Mouse (Mus musculus) gastrocnemius, adult 2 months (tissue): ENCODE data around the gene Tbc1d17. TPM values are rescaled to one million over a fixed set of nuclear protein-coding genes. Genes with fewer than 3 reads are reported as not detected.

ENCODE experiments used
- DNase-seq: peaks from one replicate; pipeline ENCODE4 v3.0.0; 2022
- H3K27ac ChIP-seq: fragments of 200-600 bp; 2 replicates; pipeline ENCODE4 v1.8.1; 2022; ENCODE audit warnings: mild to moderate bottlenecking
- H3K4me3 ChIP-seq: fragments of 200-600 bp; 2 replicates; pipeline ENCODE4 v1.8.1; 2022; ENCODE audit warnings: mild to moderate bottlenecking, moderate library complexity
- CTCF ChIP-seq: fragments of 200-600 bp; IDR thresholded peaks from 2 replicates; pipeline ENCODE4 v1.8.1; 2022; ENCODE audit warnings: antibody characterized with exemption, mild to moderate bottlenecking, moderate library complexity
- intact Hi-C: fragments of 180-260 bp; cut with DNase I; formaldehyde crosslinking; loops from one replicate; pipeline ENCODE4 v1.15.1; 2025
- total RNA-seq, 2 experiments: library from RNA; stranded (reverse); gene quantifications; 2 replicates each; pipeline ENCODE4 v1.2.3; 2021

The Tbc1d17 gene
- total RNA-seq, 2 experiments from 2014 or later = 40.8 to 56.4 TPM

DNA sequence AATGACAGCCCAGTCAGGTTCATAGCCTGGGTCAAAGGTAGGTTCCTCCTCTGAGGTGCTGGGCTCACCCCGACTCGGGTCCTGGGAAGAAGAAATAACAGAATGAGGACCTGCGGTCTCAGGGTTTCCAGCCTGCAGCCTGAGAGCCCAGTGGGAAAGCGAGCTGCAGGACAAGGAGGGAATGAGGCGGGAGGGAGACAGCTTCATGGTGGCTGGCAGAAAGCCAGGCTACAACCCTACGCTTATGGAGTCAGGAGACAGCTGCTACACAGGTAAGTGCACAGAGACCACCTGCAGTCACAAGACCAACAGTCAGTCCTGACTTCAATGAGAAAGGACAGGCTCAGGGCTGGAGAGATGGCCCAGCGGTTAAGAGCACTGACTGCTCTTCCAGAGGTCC lies 2.1 kb downstream of the Tbc1d17 start:
- Histone ChIP-seq H3K4me3 (peak overlapping the region; percentile 92; the same call in 1 of the 2 replicates), H3K27ac (no peak overlapping the region)
- no peak for DNase-seq
- intact Hi-C loops = no loop called here
- TF ChIP-seq CTCF = no peak

DNA sequence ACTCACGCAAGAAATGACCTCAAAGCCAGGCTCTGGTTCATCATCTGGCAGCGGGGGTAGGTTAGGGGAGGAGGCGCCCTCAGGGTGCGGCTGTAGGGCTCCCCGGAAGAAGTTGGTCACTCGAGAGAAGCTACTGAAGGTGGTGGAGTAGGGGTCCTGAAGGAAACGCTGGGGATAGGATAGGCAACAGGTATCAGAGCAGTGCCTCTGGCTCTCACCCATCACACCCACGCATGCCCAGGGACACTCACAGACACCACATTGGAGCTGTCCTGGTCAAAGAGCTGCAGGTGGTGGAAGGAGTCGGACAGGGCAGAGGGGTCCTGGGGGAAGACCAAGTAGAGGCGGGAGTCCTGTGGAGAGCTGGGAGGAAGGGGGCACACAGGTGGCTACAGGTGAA lies 3.9 kb downstream of the Tbc1d17 start:
- Histone ChIP-seq H3K4me3 (no peak overlapping the region), H3K27ac (no peak overlapping the region)
- TF ChIP-seq CTCF = no peak
- intact Hi-C loops = no loop called here
- no peak for DNase-seq

DNA sequence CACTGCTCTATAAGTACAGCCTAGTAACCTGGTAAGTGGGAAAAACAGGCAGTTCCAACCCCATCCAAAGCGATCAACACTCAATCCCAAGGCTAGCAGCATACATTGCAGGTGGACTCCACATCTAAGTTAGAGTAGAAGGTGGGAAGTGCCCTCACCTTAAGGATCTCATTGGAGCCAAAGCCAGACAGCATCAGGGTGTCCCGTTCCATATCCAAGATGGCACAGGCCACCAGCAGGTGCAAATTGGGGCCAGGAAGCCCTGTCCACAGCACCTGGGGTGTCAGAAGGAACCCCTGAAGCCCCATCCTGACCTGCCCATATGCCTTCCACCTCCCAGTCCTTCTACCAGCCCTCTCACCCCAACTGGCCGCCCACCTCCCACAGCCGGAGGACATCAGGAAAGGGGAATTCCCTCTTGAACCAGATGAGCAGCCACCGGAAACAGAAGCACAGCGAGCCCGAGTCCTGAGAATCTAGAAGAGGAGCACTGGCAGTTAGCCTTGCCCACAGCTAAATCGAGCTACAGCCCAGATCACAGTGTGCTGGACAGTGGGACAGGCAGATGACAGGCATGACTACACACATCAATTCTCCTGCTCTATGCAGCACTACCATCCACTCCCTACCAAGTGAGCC lies 6.9 kb downstream of the Tbc1d17 start:
- TF ChIP-seq CTCF = no peak
- intact Hi-C loops = no loop called here
- DNase-seq = peak; percentile 51

DNA sequence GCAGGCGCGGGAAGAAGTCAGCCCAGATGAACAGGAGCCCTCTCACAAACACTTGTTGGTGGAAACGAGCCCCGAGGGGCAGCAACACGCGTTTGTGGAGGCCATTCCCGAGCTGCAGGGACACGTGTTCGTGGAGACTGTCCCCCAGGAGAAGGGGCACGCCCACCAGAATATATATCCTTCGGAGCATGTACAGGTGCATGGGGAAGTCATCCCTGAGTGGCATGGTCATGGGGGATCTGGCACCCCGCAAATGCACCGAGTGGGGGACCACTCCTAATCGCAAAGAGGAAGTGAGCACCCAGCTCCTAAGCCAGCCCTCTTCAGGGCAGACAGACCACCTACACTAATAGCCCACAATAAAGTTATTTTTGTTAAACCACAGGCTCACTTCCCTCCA lies 8.5 kb downstream of the Tbc1d17 start:
- DNase-seq = no peak
- H3K27ac ChIP-seq = no peak overlapping the region
- TF ChIP-seq CTCF = no peak
- intact Hi-C loops = no loop called here
- H3K4me3 ChIP-seq = no peak overlapping the region

More for the DNA sequence above, 6.9 kb downstream of the Tbc1d17 start:
- peak overlapping the region; percentile 56 for H3K27ac ChIP-seq
- no peak overlapping the region for H3K4me3 ChIP-seq

DNA sequence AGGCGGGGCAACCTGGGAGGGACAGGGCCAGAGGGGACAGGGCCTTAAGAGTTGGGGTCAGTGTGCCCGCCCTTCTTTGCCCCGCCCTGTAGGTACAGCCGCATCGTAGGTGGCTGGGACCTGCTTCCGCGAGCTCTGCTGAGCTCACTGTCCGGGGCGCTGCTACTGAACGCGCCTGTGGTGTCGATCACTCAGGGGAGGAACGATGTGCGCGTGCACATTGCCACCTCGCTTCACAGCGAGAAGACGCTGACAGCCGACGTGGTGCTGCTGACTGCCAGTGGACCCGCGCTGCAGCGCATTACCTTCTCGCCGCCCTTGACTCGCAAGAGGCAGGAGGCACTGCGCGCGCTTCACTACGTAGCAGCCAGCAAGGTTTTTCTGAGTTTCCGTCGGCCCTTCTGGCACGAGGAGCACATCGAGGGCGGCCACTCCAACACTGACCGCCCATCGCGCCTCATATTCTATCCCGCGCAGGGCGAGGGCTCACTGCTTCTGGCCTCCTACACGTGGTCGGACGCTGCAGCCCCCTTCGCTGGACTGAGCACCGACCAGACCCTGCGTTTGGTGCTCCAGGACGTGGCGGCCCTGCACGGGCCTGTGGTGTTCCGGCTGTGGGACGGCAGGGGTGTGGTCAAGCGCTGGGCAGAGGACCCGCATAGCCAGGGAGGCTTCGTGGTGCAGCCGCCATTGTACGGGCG lies 9.2 kb downstream of the Tbc1d17 start:
- peak overlapping the region; percentile 58 for H3K27ac ChIP-seq
- TF ChIP-seq CTCF = no peak
- H3K4me3 ChIP-seq = peak overlapping the region; percentile 64
- intact Hi-C loops = no loop called here
- peak; percentile 58 for DNase-seq

DNA sequence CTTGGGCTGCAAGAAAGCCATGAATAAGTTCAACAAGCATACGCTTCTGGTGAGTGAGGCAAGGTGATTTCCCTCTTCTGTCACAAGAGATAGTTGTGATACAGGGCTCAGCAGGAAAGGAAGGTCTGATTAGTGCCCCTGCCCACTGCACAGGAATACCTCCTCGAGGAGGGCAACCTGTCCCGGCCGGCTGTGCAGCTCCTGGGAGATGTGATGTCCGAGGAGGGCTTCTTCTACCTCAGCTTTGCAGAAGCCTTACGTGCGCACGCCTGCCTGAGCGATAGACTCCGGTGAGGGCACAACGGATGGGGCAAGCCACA lies 9.7 kb downstream of the Tbc1d17 start:
- DNase-seq = no peak
- no peak for TF ChIP-seq CTCF
- intact Hi-C loops = no loop called here
- Histone ChIP-seq H3K27ac (no peak overlapping the region), H3K4me3 (peak overlapping the region; percentile 64)

DNA sequence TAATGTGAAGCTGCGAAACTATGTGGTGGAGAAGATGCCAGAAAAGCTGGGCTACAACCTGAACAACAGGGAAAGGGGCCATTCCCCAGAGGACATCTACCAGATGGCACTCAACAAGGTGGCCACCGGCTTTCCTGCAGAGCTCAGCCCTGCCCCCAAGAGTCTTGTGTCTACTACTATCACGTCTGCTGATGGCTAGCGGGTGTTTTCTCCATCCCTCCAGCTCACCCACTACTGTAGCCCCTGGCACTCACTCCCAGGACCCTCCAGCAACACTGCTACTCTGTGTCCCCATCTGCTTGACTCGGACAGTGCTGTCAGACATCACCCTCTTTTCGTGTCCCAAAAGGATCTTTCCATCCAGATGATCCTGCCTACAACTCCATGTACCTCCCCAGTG lies 10.8 kb downstream of the Tbc1d17 start:
- TF ChIP-seq CTCF = no peak
- Histone ChIP-seq H3K27ac (no peak overlapping the region), H3K4me3 (no peak overlapping the region)
- intact Hi-C loops = no loop called here
- no peak for DNase-seq

DNA sequence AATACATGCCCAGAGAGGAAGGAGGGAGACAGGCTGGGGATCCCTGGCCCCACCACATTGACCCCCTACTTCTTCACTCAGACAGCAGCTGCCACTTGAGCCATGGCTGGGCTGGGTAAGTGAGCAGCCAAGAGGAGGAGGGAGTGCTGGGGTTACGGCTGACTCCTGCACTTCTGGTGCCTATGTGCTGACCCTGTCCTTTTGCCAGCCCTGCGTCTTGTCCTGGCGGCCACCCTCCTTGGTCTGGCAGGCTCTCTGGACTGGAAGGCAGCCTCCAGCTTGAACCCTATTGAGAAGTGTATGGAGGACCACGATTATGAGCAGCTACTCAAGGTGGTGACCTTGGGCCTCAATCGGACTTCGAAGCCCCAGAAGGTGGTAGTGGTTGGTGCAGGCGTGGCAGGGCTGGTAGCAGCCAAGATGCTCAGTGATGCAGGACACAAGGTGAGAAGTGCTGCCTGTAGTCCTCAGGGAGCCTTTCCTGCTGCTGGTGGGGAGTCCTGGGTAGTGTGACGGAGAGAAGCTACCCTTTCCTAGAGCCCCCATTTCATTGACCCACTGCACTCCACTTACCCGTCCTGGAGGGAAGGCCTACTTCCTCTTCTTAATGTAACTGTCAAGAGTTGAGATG lies 12.3 kb downstream of the Tbc1d17 start:
- peak; percentile 88 for DNase-seq
- TF ChIP-seq CTCF = no peak
- H3K27ac ChIP-seq = peak overlapping the region; percentile 86
- intact Hi-C loops = no loop called here
- peak overlapping the region; percentile 30 for H3K4me3 ChIP-seq

DNA sequence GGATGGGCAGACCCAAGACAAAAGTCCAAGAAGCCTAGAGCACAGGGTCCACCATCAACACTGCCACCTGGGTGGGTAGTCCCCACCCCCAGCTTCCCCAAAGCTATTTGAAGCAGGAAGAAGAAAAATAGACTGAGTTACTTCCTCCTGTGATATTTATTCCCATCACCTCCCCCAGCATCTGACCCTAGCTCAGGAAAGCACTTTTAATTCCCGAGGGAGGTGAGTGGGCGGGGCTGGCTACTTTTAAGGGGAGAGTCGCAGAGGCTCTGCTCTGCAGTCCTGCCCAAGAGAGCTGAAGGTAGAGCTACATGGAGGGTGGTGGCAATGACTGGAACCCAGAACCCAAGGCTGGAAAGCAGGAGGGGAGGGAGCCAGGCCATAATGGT lies 12.9 kb downstream of the Tbc1d17 start:
- peak overlapping the region; percentile 86 for H3K27ac ChIP-seq
- DNase-seq = no peak
- intact Hi-C loops = no loop called here
- TF ChIP-seq CTCF = no peak
- H3K4me3 ChIP-seq = peak overlapping the region; percentile 24

DNA sequence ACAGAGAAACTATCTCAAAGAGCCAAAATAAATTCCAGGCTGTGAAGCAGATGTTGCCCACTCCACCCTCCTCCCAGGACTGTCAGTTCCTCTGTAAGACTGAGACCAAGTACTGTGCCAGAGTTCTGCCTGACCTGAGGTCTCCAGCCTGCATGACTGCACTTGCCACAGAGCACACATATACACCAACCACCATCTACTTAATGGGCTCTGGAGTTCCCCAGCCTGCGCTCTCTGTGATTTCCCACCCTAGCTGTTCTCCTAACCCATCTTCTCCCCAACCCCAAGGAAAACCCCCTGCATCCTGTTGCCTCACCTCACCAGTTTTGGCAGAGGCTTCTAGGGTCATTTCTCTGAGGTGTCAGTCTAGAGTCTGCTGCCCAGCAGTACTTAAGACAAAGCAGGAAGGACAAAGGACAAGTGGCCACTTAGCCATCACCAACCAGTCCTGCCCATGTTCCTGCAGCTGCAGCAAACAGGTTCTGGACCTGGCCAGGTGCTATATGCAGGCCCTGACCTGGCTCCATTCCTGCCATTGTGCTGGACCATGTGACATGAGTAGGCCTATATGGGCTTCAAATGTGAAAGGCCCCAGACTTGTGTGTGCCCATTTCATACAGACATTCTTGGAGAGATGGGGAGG lies 13.4 kb downstream of the Tbc1d17 start:
- H3K4me3 ChIP-seq = no peak overlapping the region; the same call in 1 of the 2 replicates
- peak overlapping the region; percentile 86 for H3K27ac ChIP-seq
- no peak for TF ChIP-seq CTCF
- no peak for DNase-seq
- intact Hi-C loops = no loop called here

DNA sequence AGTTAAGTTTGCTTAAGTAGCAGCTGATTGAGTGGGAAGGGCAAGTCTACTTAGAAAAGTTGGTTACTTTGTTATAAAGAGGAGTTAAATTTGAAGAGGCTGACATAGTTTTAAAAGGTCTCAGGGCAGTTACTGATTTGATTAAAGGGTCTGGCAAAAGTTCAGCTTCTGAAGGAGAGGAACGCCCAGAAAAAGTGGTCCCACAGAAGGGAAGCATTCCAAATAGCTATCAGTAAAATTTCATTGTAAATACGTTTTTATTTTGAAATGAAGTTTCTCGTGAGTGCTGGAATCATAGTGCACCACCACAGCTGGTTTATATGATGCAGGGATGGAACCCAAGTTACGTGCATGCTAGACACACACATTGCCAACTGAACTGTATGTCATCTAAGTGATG lies 16.1 kb downstream of the Tbc1d17 start:
- TF ChIP-seq CTCF = no peak
- no peak for DNase-seq
- Histone ChIP-seq H3K27ac (no peak overlapping the region), H3K4me3 (no peak overlapping the region)
- intact Hi-C loops = no loop called here

DNA sequence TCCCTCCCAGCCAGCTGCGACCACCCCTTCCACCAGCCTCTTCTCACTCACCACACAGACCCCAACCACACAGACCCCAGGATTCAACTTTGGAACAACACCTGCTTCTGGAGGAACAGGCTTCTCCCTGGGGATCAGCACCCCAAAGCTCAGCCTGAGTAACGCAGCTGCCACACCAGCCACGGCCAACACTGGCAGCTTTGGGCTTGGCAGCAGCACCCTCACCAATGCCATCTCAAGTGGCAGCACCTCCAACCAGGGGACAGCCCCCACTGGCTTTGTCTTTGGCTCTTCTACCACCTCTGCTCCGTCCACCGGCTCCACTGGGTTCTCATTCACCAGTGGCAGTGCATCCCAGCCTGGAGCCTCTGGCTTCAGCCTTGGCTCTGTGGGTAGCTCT lies 20.2 kb downstream of the Tbc1d17 start:
- TF ChIP-seq CTCF = no peak
- DNase-seq = peak; percentile 64
- Histone ChIP-seq H3K27ac (peak overlapping the region; percentile 31; the same call in 1 of the 2 replicates), H3K4me3 (no peak overlapping the region)
- intact Hi-C loops = no loop called here

DNA sequence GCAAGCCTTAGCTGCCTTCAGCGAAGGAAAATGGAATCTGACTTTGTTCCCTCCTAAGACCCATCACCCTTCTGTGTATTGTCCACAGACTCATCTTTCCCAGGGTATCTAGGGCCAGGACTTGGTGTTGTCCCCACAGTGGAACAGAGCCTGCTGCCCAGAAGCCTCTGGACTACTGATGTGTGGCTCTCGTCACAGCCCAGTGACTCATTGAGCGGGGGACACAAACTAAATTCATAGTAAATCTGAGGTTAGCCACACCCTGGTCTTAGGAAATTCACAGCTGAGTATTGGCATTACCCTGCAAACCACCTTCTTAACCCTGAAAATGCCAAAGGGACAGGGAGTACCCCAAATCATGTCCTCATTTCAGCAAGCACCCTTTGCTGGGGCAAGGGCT lies 22.1 kb downstream of the Tbc1d17 start:
- Histone ChIP-seq H3K27ac (no peak overlapping the region), H3K4me3 (no peak overlapping the region)
- intact Hi-C loops = no loop called here
- no peak for DNase-seq
- TF ChIP-seq CTCF = no peak
